Mouse (Mus musculus) thymus, adult 2 months (tissue): Measurements from ENCODE around the gene Mgll. TPM values are rescaled to one million over a fixed set of nuclear protein-coding genes. Genes with fewer than 3 reads are reported as not detected.
A peak's percentile ranks its signal among the peaks of the same experiment; 100 is the strongest.

Source experiments
- DNase-seq: peaks from one replicate; pipeline ENCODE4 v3.0.0; 2021
- H3K27ac ChIP-seq: fragments of 200-500 bp; 2 replicates; pipeline ENCODE4 v1.5.1; 2012; ENCODE audit warnings: low read length, control low read depth; ENCODE audit not compliant: control insufficient read depth, insufficient read depth
- H3K27me3 ChIP-seq: fragments of 200-500 bp; 2 replicates; pipeline ENCODE4 v1.6.1; 2012; ENCODE audit warnings: mild to moderate bottlenecking, low read length, moderate library complexity, mixed read lengths; ENCODE audit not compliant: control insufficient read depth, insufficient read depth
- H3K36me3 ChIP-seq: fragments of 200-500 bp; 2 replicates; pipeline ENCODE4 v1.6.1; 2012; ENCODE audit warnings: mild to moderate bottlenecking, low read length, moderate library complexity; ENCODE audit not compliant: control insufficient read depth, insufficient read depth
- H3K4me1 ChIP-seq: fragments of 200-500 bp; replicated peaks from 2 replicates; pipeline ENCODE4 v1.6.1; 2012; ENCODE audit warnings: low read length; ENCODE audit not compliant: control insufficient read depth, insufficient read depth
- H3K4me3 ChIP-seq: fragments of 200-500 bp; 2 replicates; pipeline ENCODE4 v1.5.1; 2012; ENCODE audit warnings: mild to moderate bottlenecking, low read length, control low read depth, moderate library complexity; ENCODE audit not compliant: control insufficient read depth, insufficient read depth
- CTCF ChIP-seq: fragments of 200-500 bp; IDR thresholded peaks from 2 replicates; pipeline ENCODE4 v1.5.1; 2012; ENCODE audit warnings: mild to moderate bottlenecking, control low read depth, low read length, moderate library complexity, borderline replicate concordance; ENCODE audit not compliant: control insufficient read depth, poor library complexity, insufficient read depth; ENCODE audit errors: extremely low read depth
- POLR2A ChIP-seq: fragments of 200-500 bp; IDR thresholded peaks from 2 replicates; pipeline ENCODE4 v1.6.1; 2012; ENCODE audit warnings: mild to moderate bottlenecking, low read length, control low read depth, moderate library complexity; ENCODE audit not compliant: control insufficient read depth, poor library complexity, insufficient read depth; ENCODE audit errors: extremely low read depth
- WGBS: fragments of 180-500 bp; shearing (Covaris S2); methylation state at CpG from one replicate; pipeline ENCODE4 v1.1.7; 2018; 5-methylcytosine and 5-hydroxymethylcytosine counted together
- polyA plus RNA-seq: library from polyadenylated mRNA; depleted of rRNA; stranded (reverse); fragments of >200 nt; gene quantifications from 2 replicates; pipeline ENCODE4 v1.2.3, GENCODE M21; 2012

Mgll gene
- polyA plus RNA-seq, 1 experiment = 60.3 TPM

DNA sequence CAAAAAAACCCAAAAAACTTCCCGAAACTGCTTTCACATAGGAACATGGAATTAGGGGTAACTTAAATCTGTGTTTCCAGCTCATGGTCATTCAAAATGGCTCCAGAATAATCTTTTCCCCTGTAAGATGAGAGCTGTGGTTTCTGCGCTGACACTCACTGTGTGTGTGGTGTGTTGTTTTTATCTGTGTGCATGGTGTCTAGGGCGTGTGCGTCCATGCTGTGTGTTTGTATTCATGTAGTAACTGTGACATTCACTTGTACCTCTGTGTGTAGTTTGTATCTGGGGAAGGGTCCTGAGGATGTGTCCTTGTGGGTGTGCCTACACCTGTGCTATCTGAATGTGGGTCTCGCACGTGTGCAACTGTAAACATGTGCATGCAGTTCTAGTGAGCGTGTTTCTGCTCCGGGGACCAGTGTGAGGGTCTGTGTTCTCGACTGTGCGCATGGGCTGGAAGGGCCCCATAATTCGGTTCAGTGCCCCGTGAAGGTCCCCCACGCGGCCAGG lies 353 bp upstream of the Mgll start:
- DNase-seq = no peak
- Histone ChIP-seq H3K27ac (no peak overlapping the region), H3K36me3 (no peaks in the 10 kb centered on the region), H3K27me3 (no peaks in the 10 kb centered on the region; the same call in 1 of the 2 replicates), H3K4me1 (peaks cover 2% of the 10 kb centered on the region; the same call in 1 of the 2 replicates), H3K4me3 (peak overlapping the region; percentile 57)
- TF ChIP-seq POLR2A (0 out of 2 replicates have a peak, but pooled peaks have one; percentile 20), CTCF (no peak)
- 47% methylated on average over 14 of the region's 14 CpGs for WGBS

DNA sequence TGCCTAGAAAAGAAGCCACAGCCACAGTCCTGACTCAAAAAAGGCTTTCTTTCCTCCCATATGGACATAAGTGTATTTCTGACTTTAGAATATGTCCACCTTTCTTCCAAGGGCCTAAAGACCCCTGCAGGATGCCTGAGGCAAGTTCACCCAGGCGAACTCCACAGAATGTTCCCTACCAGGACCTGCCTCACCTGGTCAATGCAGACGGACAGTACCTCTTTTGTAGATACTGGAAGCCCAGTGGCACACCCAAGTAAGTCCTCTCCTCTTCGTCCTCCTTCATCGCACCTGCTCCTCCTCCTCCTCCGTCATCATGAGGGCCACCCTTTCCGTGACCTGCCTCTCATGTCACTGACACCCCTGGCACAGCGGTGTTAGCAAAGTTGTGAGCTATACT lies 1.4 kb downstream of the Mgll start:
- no peaks in the 10 kb centered on the region; the same call in 1 of the 2 replicates for H3K27me3 ChIP-seq
- no peak for DNase-seq
- H3K27ac ChIP-seq = no peak overlapping the region
- H3K36me3 ChIP-seq = no peaks in the 10 kb centered on the region
- WGBS = 80% methylated on average over 7 of the region's 7 CpGs
- peaks cover 2% of the 10 kb centered on the region; the same call in 1 of the 2 replicates for H3K4me1 ChIP-seq
- TF ChIP-seq CTCF = no peak
- TF ChIP-seq POLR2A = no peak
- H3K4me3 ChIP-seq = no peak overlapping the region

DNA sequence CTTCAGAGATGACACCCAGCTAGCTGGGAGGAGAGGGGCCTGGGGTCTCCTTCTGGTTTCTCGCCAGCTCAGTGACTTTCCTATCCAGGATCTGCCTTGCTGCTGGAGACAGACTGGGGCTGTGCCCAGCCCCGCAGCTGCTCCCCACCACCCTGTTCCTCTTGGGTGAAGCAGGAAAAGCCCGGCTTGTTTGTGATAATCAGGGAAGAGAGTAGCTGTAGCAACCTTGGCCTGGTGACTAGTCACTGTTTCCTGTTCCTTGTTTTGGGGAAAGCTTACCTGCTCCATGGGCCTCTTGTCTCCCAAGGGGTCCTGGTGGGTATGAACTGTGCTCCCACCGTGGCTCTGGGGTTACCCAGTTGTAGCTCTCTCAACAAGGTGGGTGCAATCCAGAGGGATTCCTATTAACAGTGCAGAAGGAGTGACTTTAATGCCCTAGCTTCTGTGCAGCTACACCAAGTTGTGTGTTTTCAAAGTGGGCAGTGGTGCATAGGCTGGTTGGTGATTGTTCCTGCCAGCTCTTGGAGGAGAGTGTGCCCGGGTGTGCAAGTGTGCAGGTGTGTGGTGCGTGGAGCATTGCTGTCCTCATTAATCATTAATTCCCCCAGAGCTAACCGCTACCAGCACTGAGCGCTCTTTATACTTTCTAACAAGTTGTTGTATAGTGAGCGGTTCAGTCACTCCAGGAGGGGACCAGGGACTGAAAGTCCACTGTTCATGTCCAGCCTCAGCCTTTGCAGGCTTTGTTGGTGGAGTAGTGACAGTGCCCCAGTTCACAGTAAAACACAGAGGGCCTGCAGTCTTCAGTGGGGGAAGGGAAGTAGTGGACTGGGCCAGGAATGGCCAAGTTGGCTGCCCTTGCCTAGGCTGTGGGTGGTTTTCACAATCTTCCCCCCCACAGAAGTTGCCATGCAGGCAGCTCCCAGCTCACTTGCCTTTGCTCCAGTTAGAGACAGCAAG lies 2.3 kb downstream of the Mgll start:
- WGBS = 80% methylated on average over 9 of the region's 9 CpGs
- no peak for DNase-seq
- H3K4me1 ChIP-seq = peaks cover 2% of the 10 kb centered on the region; the same call in 1 of the 2 replicates

GRCm38 (mm10) chr6:88727490-88727889 lies 3.3 kb downstream of the Mgll start:
- no peak overlapping the region for H3K27ac ChIP-seq
- H3K4me1 ChIP-seq = peaks cover 2% of the 10 kb centered on the region; the same call in 1 of the 2 replicates
- no peak for DNase-seq
- TF ChIP-seq CTCF (no peak), POLR2A (no peak)
- H3K4me3 ChIP-seq = no peak overlapping the region
- WGBS = 96% methylated on average over 5 of the region's 5 CpGs
- H3K27me3 ChIP-seq = no peaks in the 10 kb centered on the region; the same call in 1 of the 2 replicates
- H3K36me3 ChIP-seq = no peaks in the 10 kb centered on the region

More for the DNA sequence above, 2.3 kb downstream of the Mgll start:
- Histone ChIP-seq H3K4me3 (no peak overlapping the region), H3K27me3 (no peaks in the 10 kb centered on the region; the same call in 1 of the 2 replicates), H3K36me3 (no peaks in the 10 kb centered on the region), H3K27ac (no peak overlapping the region)
- TF ChIP-seq POLR2A = no peak

DNA sequence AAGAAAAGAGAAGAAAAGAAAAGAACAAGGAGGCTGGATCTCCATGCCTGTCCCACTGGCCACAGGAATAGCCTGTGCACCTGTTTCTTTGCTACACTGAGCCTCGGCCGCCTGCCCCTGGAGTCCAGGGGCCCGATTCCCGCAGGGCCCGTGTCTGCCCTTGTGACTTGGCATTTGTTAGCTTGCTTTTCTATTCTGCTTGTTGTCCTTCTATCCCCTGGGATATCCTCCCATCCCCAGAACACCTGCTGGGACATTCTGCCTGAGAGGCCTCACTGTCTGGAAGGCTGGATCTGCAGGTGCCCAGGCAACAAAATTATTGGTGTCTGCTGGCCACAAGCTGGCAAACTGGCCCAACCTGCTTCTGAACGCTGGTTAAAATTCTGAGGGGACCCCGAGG lies 3.8 kb downstream of the Mgll start:
- no peak overlapping the region for H3K4me3 ChIP-seq
- peaks cover 2% of the 10 kb centered on the region; the same call in 1 of the 2 replicates for H3K4me1 ChIP-seq
- TF ChIP-seq POLR2A (no peak), CTCF (no peak)
- H3K27ac ChIP-seq = no peak overlapping the region
- no peaks in the 10 kb centered on the region; the same call in 1 of the 2 replicates for H3K27me3 ChIP-seq
- WGBS = 93% methylated on average over 7 of the region's 7 CpGs
- no peak for DNase-seq
- H3K36me3 ChIP-seq = no peaks in the 10 kb centered on the region

DNA sequence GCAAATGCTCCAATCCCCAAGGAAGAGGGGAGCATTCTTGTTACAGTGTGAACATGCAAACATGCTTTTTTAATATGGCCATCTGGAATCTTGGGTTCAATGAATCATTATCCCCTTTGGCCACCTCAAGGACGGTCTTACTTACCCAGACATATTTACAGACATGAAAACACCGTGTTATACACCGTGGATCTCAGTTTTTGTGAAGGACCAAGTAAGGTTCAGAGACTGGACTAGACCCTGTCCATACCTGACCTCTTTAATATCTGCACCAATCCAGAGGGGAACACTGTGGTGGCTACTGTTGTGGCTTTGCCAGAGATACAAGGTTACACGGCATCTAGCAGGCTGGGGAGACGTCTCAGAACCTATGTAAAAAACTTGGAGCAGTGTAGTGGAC lies 4.3 kb downstream of the Mgll start:
- WGBS = 97% methylated on average over 5 of the region's 5 CpGs
- DNase-seq = no peak
- no peak overlapping the region for H3K4me3 ChIP-seq
- H3K36me3 ChIP-seq = no peaks in the 10 kb centered on the region
- TF ChIP-seq CTCF (no peak), POLR2A (no peak)
- no peaks in the 10 kb centered on the region; the same call in 1 of the 2 replicates for H3K27me3 ChIP-seq
- H3K4me1 ChIP-seq = peaks cover 2% of the 10 kb centered on the region; the same call in 1 of the 2 replicates
- no peak overlapping the region for H3K27ac ChIP-seq
